Mouse (Mus musculus) thymus, adult 2 months (tissue): ENCODE measurements around the gene Gm4070.
"Not testable (repeated sequence)": the region's sequence is repeated elsewhere in the genome, so short reads cannot be mapped to it uniquely, and the experiment has no call there.

Source experiments
- CTCF ChIP-seq: fragments of 200-500 bp; IDR thresholded peaks from 2 replicates; pipeline ENCODE4 v1.5.1; 2012; ENCODE audit warnings: mild to moderate bottlenecking, control low read depth, low read length, moderate library complexity, borderline replicate concordance; ENCODE audit not compliant: control insufficient read depth, poor library complexity, insufficient read depth; ENCODE audit errors: extremely low read depth
- POLR2A ChIP-seq: fragments of 200-500 bp; IDR thresholded peaks from 2 replicates; pipeline ENCODE4 v1.6.1; 2012; ENCODE audit warnings: mild to moderate bottlenecking, low read length, control low read depth, moderate library complexity; ENCODE audit not compliant: control insufficient read depth, poor library complexity, insufficient read depth; ENCODE audit errors: extremely low read depth

GRCm38 (mm10) chr7:105953812-105954211 lies at the start of gene Gm4070:
- not testable (repeated sequence) for TF ChIP-seq CTCF, POLR2A
